Mouse (Mus musculus): ENCODE data around the gene Anapc15-ps. TPM values are rescaled to one million over a fixed set of nuclear protein-coding genes. Genes with fewer than 3 reads are reported as not detected.

Gene Anapc15-ps
- polyA plus RNA-seq, 1 experiment from 2014 or later, result not detected

- Histone ChIP-seq H3K36me3 (no peaks in the 10 kb centered on the region), H3K27ac (no peak overlapping the region), H3K4me3 (replicated peaks) (no peak overlapping the region), H3K27me3 (peaks cover 2% of the 10 kb centered on the region; the same call in 1 of the 2 replicates), H3K9ac (no peak overlapping the region), H3K4me2 (no peak overlapping the region), H3K9me3 (replicated peaks) (no peaks in the 10 kb centered on the region), H3K4me1 (replicated peaks) (peaks cover 6% of the 10 kb centered on the region)
- DNase-seq (no peak), ATAC-seq (ENCODE audit: low read depth) (no peak)
- 49% methylated on average over 3 of the region's 3 CpGs for WGBS (ENCODE audit: insufficient replicate concordance)
These were observed 5.8 kb downstream of the Anapc15-ps start for GRCm38 (mm10) chr10:95667371-95668030.

- no peaks in the 10 kb centered on the region for H3K27me3 ChIP-seq
- no peak overlapping the region for H3K9ac ChIP-seq
- no peak overlapping the region for H3K4me3 ChIP-seq (replicated peaks)
- no peak for DNase-seq
- peaks cover 6% of the 10 kb centered on the region for H3K4me1 ChIP-seq (replicated peaks)
- H3K4me2 ChIP-seq, result no peak overlapping the region
- ATAC-seq (ENCODE audit: low read depth), result no peak
- no peak overlapping the region for H3K27ac ChIP-seq
- H3K36me3 ChIP-seq, result no peaks in the 10 kb centered on the region
- 70% methylated on average over 2 of the region's 2 CpGs for WGBS (ENCODE audit: insufficient replicate concordance)
- H3K9me3 ChIP-seq (replicated peaks), result no peaks in the 10 kb centered on the region
These were observed 6.5 kb downstream of the Anapc15-ps start for GRCm38 (mm10) chr10:95666791-95667190.

GRCm38 (mm10) chr10:95665426-95665990 lies 7.7 kb downstream of the Anapc15-ps start:
- Histone ChIP-seq H3K9ac (no peak overlapping the region), H3K4me2 (no peak overlapping the region), H3K27ac (no peak overlapping the region), H3K4me1 (replicated peaks) (peaks cover 8% of the 10 kb centered on the region), H3K4me3 (replicated peaks) (no peak overlapping the region), H3K9me3 (replicated peaks) (no peaks in the 10 kb centered on the region), H3K36me3 (no peaks in the 10 kb centered on the region), H3K27me3 (no peaks in the 10 kb centered on the region)
- 56% methylated on average over 11 of the region's 11 CpGs for WGBS (ENCODE audit: insufficient replicate concordance)
- ATAC-seq (ENCODE audit: low read depth), result no peak
- no peak for DNase-seq

- Histone ChIP-seq H3K9me3 (replicated peaks) (no peaks in the 10 kb centered on the region), H3K4me3 (replicated peaks) (no peak overlapping the region), H3K9ac (no peak overlapping the region), H3K4me1 (replicated peaks) (peaks cover 13% of the 10 kb centered on the region), H3K36me3 (no peaks in the 10 kb centered on the region), H3K27ac (no peak overlapping the region), H3K27me3 (no peaks in the 10 kb centered on the region), H3K4me2 (no peak overlapping the region)
- 70% methylated on average over 3 of the region's 3 CpGs for WGBS (ENCODE audit: insufficient replicate concordance)
- DNase-seq (no peak), ATAC-seq (ENCODE audit: low read depth) (no peak)
These were observed 8.6 kb downstream of the Anapc15-ps start for GRCm38 (mm10) chr10:95664613-95665012.

- Histone ChIP-seq H3K27me3 (no peaks in the 10 kb centered on the region), H3K9me3 (replicated peaks) (no peaks in the 10 kb centered on the region), H3K36me3 (no peaks in the 10 kb centered on the region), H3K4me1 (replicated peaks) (peaks cover 16% of the 10 kb centered on the region), H3K27ac (no peak overlapping the region), H3K4me3 (replicated peaks) (no peak overlapping the region), H3K9ac (no peak overlapping the region), H3K4me2 (no peak overlapping the region)
- WGBS (ENCODE audit: insufficient replicate concordance), result 55% methylated on average over 6 of the region's 6 CpGs
- DNase-seq (no peak), ATAC-seq (ENCODE audit: low read depth) (no peak)
These were observed 12.9 kb downstream of the Anapc15-ps start for GRCm38 (mm10) chr10:95660356-95660755.

- no peak for DNase-seq
- no peaks in the 10 kb centered on the region for H3K9me3 ChIP-seq (replicated peaks)
- WGBS (ENCODE audit: insufficient replicate concordance), result 49% methylated on average over 8 of the region's 8 CpGs
- H3K4me3 ChIP-seq (replicated peaks), result no peak overlapping the region
- H3K36me3 ChIP-seq, result no peaks in the 10 kb centered on the region
- no peaks in the 10 kb centered on the region for H3K27me3 ChIP-seq
- H3K27ac ChIP-seq, result no peak overlapping the region
- peaks cover 16% of the 10 kb centered on the region for H3K4me1 ChIP-seq (replicated peaks)
- no peak for ATAC-seq (ENCODE audit: low read depth)
- H3K4me2 ChIP-seq, result no peak overlapping the region
- H3K9ac ChIP-seq, result no peak overlapping the region
These were observed 13.6 kb downstream of the Anapc15-ps start for GRCm38 (mm10) chr10:95659471-95660150.

- Histone ChIP-seq H3K9ac (no peak overlapping the region), H3K4me1 (replicated peaks) (peaks cover 16% of the 10 kb centered on the region), H3K9me3 (replicated peaks) (no peaks in the 10 kb centered on the region), H3K4me3 (replicated peaks) (no peak overlapping the region), H3K36me3 (no peaks in the 10 kb centered on the region), H3K27ac (no peak overlapping the region), H3K4me2 (no peak overlapping the region), H3K27me3 (no peaks in the 10 kb centered on the region)
- ATAC-seq (ENCODE audit: low read depth) (no peak), DNase-seq (no peak)
- 38% methylated on average over 6 of the region's 6 CpGs for WGBS (ENCODE audit: insufficient replicate concordance)
These were observed 14.4 kb downstream of the Anapc15-ps start for GRCm38 (mm10) chr10:95658836-95659343.

- ATAC-seq (ENCODE audit: low read depth) (no peak), DNase-seq (no peak)
- Histone ChIP-seq H3K9ac (no peak overlapping the region), H3K4me2 (no peak overlapping the region), H3K9me3 (replicated peaks) (no peaks in the 10 kb centered on the region), H3K4me1 (replicated peaks) (peaks cover 16% of the 10 kb centered on the region), H3K4me3 (replicated peaks) (no peak overlapping the region), H3K36me3 (no peaks in the 10 kb centered on the region), H3K27ac (no peak overlapping the region), H3K27me3 (no peaks in the 10 kb centered on the region)
- 65% methylated on average over 10 of the region's 10 CpGs for WGBS (ENCODE audit: insufficient replicate concordance)
These were observed 16.7 kb downstream of the Anapc15-ps start for GRCm38 (mm10) chr10:95656236-95657225.

GRCm38 (mm10) chr10:95652131-95652530 lies 21.1 kb downstream of the Anapc15-ps start:
- Histone ChIP-seq H3K4me2 (no peak overlapping the region), H3K27me3 (no peaks in the 10 kb centered on the region), H3K9me3 (replicated peaks) (no peaks in the 10 kb centered on the region), H3K4me3 (replicated peaks) (no peak overlapping the region), H3K9ac (no peak overlapping the region), H3K4me1 (replicated peaks) (peaks cover 2% of the 10 kb centered on the region), H3K36me3 (no peaks in the 10 kb centered on the region), H3K27ac (no peak overlapping the region)
- no peak for ATAC-seq (ENCODE audit: low read depth)
- no peak for DNase-seq
- WGBS (ENCODE audit: insufficient replicate concordance), result 75% methylated on average over 5 of the region's 5 CpGs

- Histone ChIP-seq H3K9me3 (replicated peaks) (no peaks in the 10 kb centered on the region), H3K4me3 (replicated peaks) (no peak overlapping the region), H3K36me3 (no peaks in the 10 kb centered on the region), H3K4me1 (replicated peaks) (peaks cover 15% of the 10 kb centered on the region), H3K9ac (no peak overlapping the region), H3K27me3 (no peaks in the 10 kb centered on the region), H3K4me2 (no peak overlapping the region), H3K27ac (no peak overlapping the region)
- DNase-seq, result no peak
- ATAC-seq (ENCODE audit: low read depth), result no peak
- WGBS (ENCODE audit: insufficient replicate concordance), result 88% methylated on average over 11 of the region's 11 CpGs
These were observed 24.8 kb downstream of the Anapc15-ps start for GRCm38 (mm10) chr10:95648326-95648888.
